Mouse (Mus musculus) ES-Bruce4 (cell line): Measurements from ENCODE around the gene Ubxn1.

Experiments
- CTCF ChIP-seq: IDR thresholded peaks from one replicate; pipeline ENCODE4 v1.8.1; 2011; ENCODE audit warnings: low read depth, low read length
- EP300 ChIP-seq: IDR thresholded peaks from 2 replicates; pipeline ENCODE4 v1.6.1; 2011; ENCODE audit warnings: low read depth, low read length; ENCODE audit not compliant: insufficient read depth
- POLR2A ChIP-seq: IDR thresholded peaks from one replicate; pipeline ENCODE4 v1.8.1; 2011; ENCODE audit warnings: low read length; ENCODE audit not compliant: insufficient read depth

- TF ChIP-seq CTCF (no peak), POLR2A (peak; percentile 66), EP300 (peak; percentile 63; the same call in 1 of the 2 replicates)
Observed at GRCm38 (mm10) chr19:8892829-8893766, 21.8 kb downstream of the Ubxn1 start, which contains the start of gene Ints5.
